Mouse (Mus musculus) G1E (cell line): ENCODE results near the gene Gm26741.

Source experiments
- CTCF ChIP-seq: IDR thresholded peaks from 2 replicates; pipeline ENCODE4 v1.5.1; 2012; ENCODE audit warnings: low read depth, low read length, inconsistent platforms, mixed read lengths
- GATA1 ChIP-seq: IDR thresholded peaks from 2 replicates; pipeline ENCODE4 v1.6.1; 2012; ENCODE audit warnings: borderline replicate concordance, low read length, inconsistent platforms, mixed read lengths
- POLR2AphosphoS5 ChIP-seq: IDR thresholded peaks from 2 replicates; pipeline ENCODE4 v1.6.1; 2012; ENCODE audit warnings: low read depth, low read length, inconsistent platforms; ENCODE audit not compliant: insufficient replicate concordance
- TAL1 ChIP-seq: conservative IDR thresholded peaks from 2 replicates; pipeline ENCODE4 v1.6.1; 2012; ENCODE audit warnings: low read depth, low read length, inconsistent platforms, mixed read lengths

DNA sequence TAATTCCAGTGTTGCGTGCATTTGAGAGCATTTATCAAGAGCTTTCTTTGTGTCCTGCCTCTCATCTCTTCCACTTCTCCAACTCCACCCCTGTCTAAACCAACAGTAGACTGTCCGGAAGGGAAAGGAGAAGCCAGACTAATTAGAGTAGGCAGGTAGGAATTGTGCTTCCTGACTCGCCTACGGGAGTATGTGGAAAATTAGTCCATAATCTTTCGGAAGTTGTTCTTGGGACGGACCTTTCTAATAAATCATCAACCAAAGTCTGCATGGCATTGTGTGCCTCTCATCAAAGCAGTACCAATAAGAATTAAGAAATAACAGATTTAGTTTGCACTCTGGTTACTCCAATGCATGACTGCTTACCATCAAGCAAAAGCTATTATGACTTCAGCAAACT is 24.5 kb downstream of the Gm26741 start:
- TF ChIP-seq GATA1: no peak
- TF ChIP-seq POLR2AphosphoS5: no peak
- no peak for TF ChIP-seq CTCF
- no peak for TF ChIP-seq TAL1
